Mouse (Mus musculus): Measurements from ENCODE around the gene Mak. TPM values are rescaled to one million over a fixed set of nuclear protein-coding genes. Genes with fewer than 3 reads are reported as not detected.

The Mak gene
- total RNA-seq, 1 experiment: 0.54 TPM

Other genes with a start within 250 kb of the Mak start
- gene Gcnt2, start 220.0 kb downstream of the Mak start, total RNA-seq (2012; rRNA removed): 21.8 and 35.6 TPM in 2 replicates
- 92.4 and 117 TPM in 2 replicates for gene Pak1ip1, start 78.7 kb downstream of the Mak start, total RNA-seq (2012; rRNA removed)
- gene Tmem14c, start 63.4 kb downstream of the Mak start, total RNA-seq (2012; rRNA removed): 123 and 134 TPM in 2 replicates
- 0.37 and 0.40 TPM in 2 replicates for gene Gcm2, start 31.3 kb upstream of the Mak start, total RNA-seq (2012; rRNA removed)
- 0.85 and 2.0 TPM in 2 replicates for gene Sycp2l, start 34.6 kb upstream of the Mak start, total RNA-seq (2012; rRNA removed)
- gene Elovl2, start 140.7 kb upstream of the Mak start, total RNA-seq (2012; rRNA removed): 3.7 and 5.7 TPM in 2 replicates
- 5.5 and 7.4 TPM in 2 replicates for gene Smim13, start 170.1 kb upstream of the Mak start, total RNA-seq (2012; rRNA removed)
- not detected in 2 replicates for gene Gm17364, start 194.3 kb upstream of the Mak start, total RNA-seq (2012; rRNA removed)

Data from ES-E14 (cell line).